Comparison of ENCODE assay signal across 14 mouse cellular contexts in the genomic region with DNA sequence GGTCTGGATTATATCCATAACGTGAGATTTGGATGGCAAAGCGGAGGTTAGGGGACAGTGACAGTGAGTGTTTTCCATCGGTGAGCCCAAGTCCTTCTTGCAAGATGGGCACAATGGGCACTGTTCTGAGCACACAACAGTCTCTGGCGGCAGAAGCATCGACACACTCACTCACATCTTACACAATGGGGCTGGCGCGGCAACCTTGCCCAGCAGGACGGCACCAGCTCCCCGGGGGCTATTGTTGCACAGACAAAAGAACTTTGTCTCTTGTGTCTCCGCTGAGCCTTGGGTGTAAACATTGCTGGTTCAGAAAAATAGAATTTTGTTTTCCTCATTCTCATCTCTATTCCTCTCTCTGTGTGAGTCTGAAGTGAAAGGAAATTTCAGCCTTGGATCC. TPM values are rescaled to one million over a fixed set of nuclear protein-coding genes. Genes with fewer than 3 reads are reported as not detected.
A peak's percentile ranks its signal among the peaks of the same experiment; 100 is the strongest.
DNase-seq lines count a peak whose midpoint lies in the region; ATAC-seq and TF ChIP-seq lines count a peak whose summit lies in the region.
"Had no signal": no experiment of that assay in that cellular context is flagged by ENCODE, and none has a peak within 500 bp of the region (broad histone marks: within the 10 kb centered on the region; RNA-seq: fewer than 3 reads in every experiment).

No protein-coding gene starts in this region.

- H3K9me3 ChIP-seq in midbrain, embryonic 10.5 days (replicated peaks), result no peaks in the 10 kb centered on the region
- H3K9me3 ChIP-seq in midbrain, postnatal 0 days (ENCODE audit: low read length), result no peaks in the 10 kb centered on the region
- H3K9me3 ChIP-seq in hindbrain, postnatal 0 days (ENCODE audit: low read length), result no peaks in the 10 kb centered on the region
- H3K9me3 ChIP-seq: embryonic facial prominence, embryonic 15.5 days had no signal

- 6% methylated on average over 10 of the region's 10 CpGs for WGBS in midbrain, embryonic 10.5 days
- WGBS in midbrain, postnatal 0 days, result 11% methylated on average over 10 of the region's 10 CpGs
- 8% methylated on average over 10 of the region's 10 CpGs for WGBS in hindbrain, postnatal 0 days

- no peak overlapping the region for H3K9ac ChIP-seq in midbrain, postnatal 0 days (replicated peaks; ENCODE audit: low read length, poor library complexity, severe bottlenecking)
- H3K9ac ChIP-seq in hindbrain, postnatal 0 days (replicated peaks; ENCODE audit: low read length), result no peak overlapping the region
- H3K9ac ChIP-seq: embryonic facial prominence, embryonic 15.5 days; lung, embryonic 14.5 days had no signal

- intact Hi-C loops in heart, postnatal 25 days (cut with DNase I), result no loop called here

- peak; percentile 37 for DNase-seq in midbrain, embryonic 10.5 days (ENCODE audit: low spot score)
- DNase-seq in midbrain, postnatal 0 days (ENCODE audit: low spot score), result no peak
- peak; percentile 4 for DNase-seq in hindbrain, postnatal 0 days (ENCODE audit: low spot score)
- peak; percentile 87 for DNase-seq in retina, postnatal 1 day
- no peak for DNase-seq in adrenal gland, adult (ENCODE audit: inconsistent age in 2 of 2, low spot score in 1 of 2)
- no peak for DNase-seq in spleen, postnatal 10 days (ENCODE audit: low spot score in 2 of 2)
- no peak for DNase-seq in heart, postnatal 25 days (ENCODE audit: low spot score)
- DNase-seq: adrenal gland, postnatal 36 days; left cerebral cortex, postnatal 4 days; lung, embryonic 14.5 days; spleen, adult 18-20 months had no signal

- no peak for TF ChIP-seq CTCF in midbrain, postnatal 0 days (IDR thresholded peaks at IDR 0.05)
- TF ChIP-seq CTCF in cortical plate, adult 2 months (IDR thresholded peaks at IDR 0.05; ENCODE audit: extremely low read depth, insufficient read depth, low read length), result no peak
- TF ChIP-seq CTCF in hindbrain, postnatal 0 days (IDR thresholded peaks at IDR 0.05; ENCODE audit: low read depth), result no peak

- H3K4me1 ChIP-seq in midbrain, embryonic 10.5 days, result peaks cover 13% of the 10 kb centered on the region
- no peaks in the 10 kb centered on the region for H3K4me1 ChIP-seq in midbrain, postnatal 0 days (ENCODE audit: insufficient read depth, low read length)
- H3K4me1 ChIP-seq in cortical plate, adult 2 months (ENCODE audit: control insufficient read depth, insufficient read depth, low read length), result no peaks in the 10 kb centered on the region
- H3K4me1 ChIP-seq in hindbrain, postnatal 0 days (ENCODE audit: insufficient read depth, low read length), result 0 out of 2 replicates have a peak, but pooled peaks cover 6% of the 10 kb centered on the region
- H3K4me1 ChIP-seq: embryonic facial prominence, embryonic 15.5 days had no signal

- H3K27me3 ChIP-seq in midbrain, embryonic 10.5 days (ENCODE audit: low read depth, poor library complexity, severe bottlenecking), result peaks cover 20% of the 10 kb centered on the region
- H3K27me3 ChIP-seq in midbrain, postnatal 0 days (ENCODE audit: insufficient read depth, low read length), result no peaks in the 10 kb centered on the region
- H3K27me3 ChIP-seq in hindbrain, postnatal 0 days (ENCODE audit: insufficient read depth, low read length), result no peaks in the 10 kb centered on the region
- H3K27me3 ChIP-seq: embryonic facial prominence, embryonic 15.5 days had no signal

- no peak overlapping the region for H3K4me2 ChIP-seq in midbrain, postnatal 0 days (ENCODE audit: low read depth, low read length, poor library complexity, severe bottlenecking)
- H3K4me2 ChIP-seq in hindbrain, postnatal 0 days (ENCODE audit: low read depth, low read length), result peak overlapping the region; percentile 16; the same call in 1 of the 2 replicates
- H3K4me2 ChIP-seq: embryonic facial prominence, embryonic 15.5 days; lung, embryonic 14.5 days had no signal

- no peaks in the 10 kb centered on the region for H3K36me3 ChIP-seq in midbrain, embryonic 10.5 days
- no peaks in the 10 kb centered on the region for H3K36me3 ChIP-seq in midbrain, postnatal 0 days (ENCODE audit: insufficient read depth, low read length)
- no peaks in the 10 kb centered on the region for H3K36me3 ChIP-seq in hindbrain, postnatal 0 days (ENCODE audit: insufficient read depth, low read length)
- H3K36me3 ChIP-seq: embryonic facial prominence, embryonic 15.5 days; G1E had no signal

- no peak for TF ChIP-seq POLR2A in cortical plate, adult 2 months (IDR thresholded peaks at IDR 0.05; ENCODE audit: extremely low read depth, insufficient read depth, low read length)

- H3K27ac ChIP-seq in midbrain, embryonic 10.5 days (replicated peaks), result peak overlapping the region; percentile 68
- no peak overlapping the region for H3K27ac ChIP-seq in midbrain, postnatal 0 days (ENCODE audit: low read depth, low read length)
- H3K27ac ChIP-seq in cortical plate, adult 2 months (ENCODE audit: insufficient read depth, low read length), result peak overlapping the region; percentile 62; the same call in 1 of the 2 replicates
- H3K27ac ChIP-seq in hindbrain, postnatal 0 days, result no peak overlapping the region
- H3K27ac ChIP-seq: embryonic facial prominence, embryonic 15.5 days had no signal

- no peak for ATAC-seq in midbrain, postnatal 0 days (ENCODE audit: low FRiP score)
- ATAC-seq in hindbrain, postnatal 0 days, result no peak

- peak overlapping the region; percentile 32; the same call in 1 of the 2 replicates for H3K4me3 ChIP-seq in midbrain, embryonic 10.5 days
- H3K4me3 ChIP-seq in midbrain, postnatal 0 days (ENCODE audit: low read depth, low read length), result no peak overlapping the region
- no peak overlapping the region for H3K4me3 ChIP-seq in cortical plate, adult 2 months (ENCODE audit: insufficient read depth, low read length)
- no peak overlapping the region for H3K4me3 ChIP-seq in hindbrain, postnatal 0 days (ENCODE audit: low read length)
- H3K4me3 ChIP-seq: embryonic facial prominence, embryonic 15.5 days had no signal

RNA-seq across cellular contexts. Expression of a gene that starts 53.6 kb away (rescaled TPM):
- polyA plus RNA-seq in midbrain, embryonic 10.5 days (2016; fragmentation: Nextera tagmentation; extraction: Ambion mirVana), result not detected in 2 replicates
- total RNA-seq in midbrain, postnatal 0 days (2014; rRNA removed), result not detected in 2 replicates
- polyA plus RNA-seq in midbrain, postnatal 0 days (2015; fragmentation: Nextera tagmentation; extraction: Ambion mirVana), result not detected in 2 replicates
- not detected in 2 replicates for polyA plus RNA-seq in cortical plate, adult 2 months (2012; rRNA removed)
- total RNA-seq in hindbrain, postnatal 0 days (2014; rRNA removed), result not detected in 2 replicates
- polyA plus RNA-seq in hindbrain, postnatal 0 days (2015; fragmentation: Nextera tagmentation; extraction: Ambion mirVana), result not detected in 2 replicates
- total RNA-seq in heart, postnatal 25 days (2021), result under 1 TPM in 1 of 2 experiments, not detected in 1; 0.20 TPM
- total RNA-seq: adrenal gland, postnatal 36 days; left cerebral cortex, postnatal 4 days had no signal
- polyA plus RNA-seq: embryonic facial prominence, embryonic 15.5 days; G1E had no signal

Comparison
In these comparisons a context has a peak if more than half of its experiments do, and no peak if none do; other contexts are left out.
1. DNase-seq: peak in midbrain, embryonic 10.5 days (single experiment), hindbrain, postnatal 0 days (single experiment) and retina, postnatal 1 day (single experiment); none in midbrain, postnatal 0 days (single experiment), adrenal gland, adult (0 of 2), spleen, postnatal 10 days (0 of 2) and heart, postnatal 25 days (single experiment).
2. H3K27ac ChIP-seq: peak in midbrain, embryonic 10.5 days (single experiment) and cortical plate, adult 2 months (single experiment); none in midbrain, postnatal 0 days (single experiment) and hindbrain, postnatal 0 days (single experiment).